Mouse (Mus musculus): ENCODE measurements around the gene Itpr2. TPM values are rescaled to one million over a fixed set of nuclear protein-coding genes. Genes with fewer than 3 reads are reported as not detected.
A peak's percentile ranks its signal among the peaks of the same experiment; 100 is the strongest.

Gene Itpr2
- total RNA-seq, 2 experiments from 2014 or later = 5.4 to 7.2 TPM

DNA sequence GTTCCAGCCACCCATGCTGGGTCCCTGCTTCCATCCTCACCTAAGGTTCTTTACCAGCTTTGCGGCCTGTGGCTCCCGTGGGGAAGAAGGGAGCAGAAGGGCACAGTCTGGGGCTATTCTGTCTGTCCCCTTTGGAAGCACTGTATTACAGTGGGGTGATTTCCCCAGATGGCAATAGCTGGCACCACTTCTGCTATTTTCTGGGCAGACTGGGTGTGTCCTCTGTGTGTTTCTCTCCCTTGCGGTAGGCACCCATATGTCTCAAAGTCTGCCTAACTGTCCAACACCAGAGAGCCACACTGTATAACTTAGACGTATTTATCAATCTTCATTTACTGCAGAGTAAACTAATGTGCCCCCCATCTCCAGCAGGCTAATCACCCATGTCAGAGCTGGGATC, 388.9 kb downstream of the Itpr2 start:
- DNase-seq (ENCODE audit: low spot score) = no peak

- no peak for DNase-seq (ENCODE audit: low spot score)
Observed at GRCm38 (mm10) chr6:146112211-146112610, 389.8 kb downstream of the Itpr2 start.

DNA sequence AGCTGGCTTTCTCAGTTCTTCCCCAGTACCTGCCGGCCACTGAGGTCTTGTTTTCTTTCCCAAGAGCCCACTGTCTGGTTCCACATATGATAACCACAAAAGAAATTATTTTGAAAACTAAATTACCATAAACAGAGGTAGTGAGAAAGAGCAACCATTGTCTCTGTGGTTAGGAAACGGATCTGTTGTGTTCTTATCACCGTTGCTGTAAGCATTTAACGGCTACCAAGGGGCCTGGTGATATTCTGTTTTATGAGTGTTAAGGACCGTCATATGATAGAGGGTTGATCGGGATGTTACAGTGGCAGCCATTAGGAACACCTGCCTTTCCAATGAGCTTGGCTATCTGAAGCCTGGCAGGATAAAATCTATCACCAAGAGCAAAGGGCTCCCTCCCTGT, 390.2 kb downstream of the Itpr2 start:
- no peak for DNase-seq (ENCODE audit: low spot score)

DNA sequence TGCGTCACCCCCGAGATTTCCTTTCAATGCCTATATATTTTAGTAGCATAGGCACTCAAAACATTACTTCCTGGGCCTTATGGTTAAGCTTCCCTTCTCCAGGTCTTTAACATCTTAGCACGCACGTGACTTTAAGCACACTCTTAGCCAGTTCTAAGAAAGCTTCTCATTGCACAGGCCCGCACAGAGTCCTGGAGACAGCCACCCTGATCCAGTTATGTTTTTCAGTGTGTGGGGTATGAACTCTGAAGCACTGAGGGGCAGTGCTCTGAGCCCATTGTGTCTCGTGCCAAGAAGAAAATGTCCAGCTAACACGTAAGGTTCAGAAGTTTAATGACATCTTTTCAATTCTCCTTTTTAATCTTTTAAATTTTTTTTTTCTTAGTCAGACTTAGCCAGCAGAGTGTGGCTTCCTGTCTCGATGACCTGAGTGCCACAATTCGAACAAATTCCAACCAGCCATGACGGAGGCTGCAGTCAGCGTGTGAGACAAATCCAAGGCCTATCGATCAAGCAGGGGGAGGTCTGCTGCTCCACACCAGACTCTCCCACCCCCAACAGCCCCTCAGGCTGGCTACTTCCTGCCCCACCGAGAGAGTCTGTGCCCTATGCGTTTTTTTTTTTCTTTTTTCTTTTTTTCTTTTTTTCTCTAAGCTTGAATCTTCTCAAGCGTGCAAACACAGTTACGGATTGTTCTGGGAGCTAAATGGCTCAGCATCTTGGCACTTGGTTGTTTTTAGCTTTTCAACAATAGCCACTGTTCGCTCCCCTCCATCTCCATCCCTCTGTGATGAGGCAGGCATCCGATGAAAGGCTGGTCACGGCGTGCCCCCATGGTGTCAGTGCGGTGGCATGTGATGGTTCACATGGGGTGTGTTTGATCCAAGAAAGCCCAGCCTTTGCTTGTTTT, 390.9 kb downstream of the Itpr2 start:
- no peak for DNase-seq (ENCODE audit: low spot score)

- no peak for DNase-seq (ENCODE audit: low spot score)
Observed at GRCm38 (mm10) chr6:146110425-146110824, 391.6 kb downstream of the Itpr2 start.

DNA sequence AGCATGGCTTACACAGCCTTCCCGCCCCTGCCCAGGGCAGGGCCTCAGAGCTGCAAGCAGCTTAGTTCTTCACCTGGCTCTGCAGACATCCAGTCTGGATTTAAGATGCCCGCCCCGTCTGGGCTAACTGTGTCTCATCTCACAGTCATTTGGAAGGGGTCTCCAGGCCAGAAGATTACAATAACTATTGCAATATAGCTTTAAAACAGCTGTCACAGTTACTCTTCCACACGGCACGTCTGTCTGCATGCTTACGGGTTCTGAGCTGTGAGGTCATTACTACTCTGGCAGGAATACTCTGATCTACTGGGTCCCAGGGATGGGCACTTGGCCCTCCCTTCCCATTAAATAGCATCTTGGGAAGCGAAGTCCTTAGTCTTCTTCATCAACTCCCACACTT, 393.3 kb downstream of the Itpr2 start:
- DNase-seq (ENCODE audit: low spot score) = no peak

- DNase-seq (ENCODE audit: low spot score) = no peak
Observed at GRCm38 (mm10) chr6:146107117-146107832, 394.7 kb downstream of the Itpr2 start.

- no peak for DNase-seq (ENCODE audit: low spot score)
Observed at GRCm38 (mm10) chr6:146083056-146083961, 418.7 kb downstream of the Itpr2 start.

- no peak for DNase-seq (ENCODE audit: low spot score)
Observed at GRCm38 (mm10) chr6:146082476-146082875, 419.5 kb downstream of the Itpr2 start.

- DNase-seq (ENCODE audit: low spot score) = no peak
Observed at GRCm38 (mm10) chr6:146081578-146081977, 420.4 kb downstream of the Itpr2 start.

DNA sequence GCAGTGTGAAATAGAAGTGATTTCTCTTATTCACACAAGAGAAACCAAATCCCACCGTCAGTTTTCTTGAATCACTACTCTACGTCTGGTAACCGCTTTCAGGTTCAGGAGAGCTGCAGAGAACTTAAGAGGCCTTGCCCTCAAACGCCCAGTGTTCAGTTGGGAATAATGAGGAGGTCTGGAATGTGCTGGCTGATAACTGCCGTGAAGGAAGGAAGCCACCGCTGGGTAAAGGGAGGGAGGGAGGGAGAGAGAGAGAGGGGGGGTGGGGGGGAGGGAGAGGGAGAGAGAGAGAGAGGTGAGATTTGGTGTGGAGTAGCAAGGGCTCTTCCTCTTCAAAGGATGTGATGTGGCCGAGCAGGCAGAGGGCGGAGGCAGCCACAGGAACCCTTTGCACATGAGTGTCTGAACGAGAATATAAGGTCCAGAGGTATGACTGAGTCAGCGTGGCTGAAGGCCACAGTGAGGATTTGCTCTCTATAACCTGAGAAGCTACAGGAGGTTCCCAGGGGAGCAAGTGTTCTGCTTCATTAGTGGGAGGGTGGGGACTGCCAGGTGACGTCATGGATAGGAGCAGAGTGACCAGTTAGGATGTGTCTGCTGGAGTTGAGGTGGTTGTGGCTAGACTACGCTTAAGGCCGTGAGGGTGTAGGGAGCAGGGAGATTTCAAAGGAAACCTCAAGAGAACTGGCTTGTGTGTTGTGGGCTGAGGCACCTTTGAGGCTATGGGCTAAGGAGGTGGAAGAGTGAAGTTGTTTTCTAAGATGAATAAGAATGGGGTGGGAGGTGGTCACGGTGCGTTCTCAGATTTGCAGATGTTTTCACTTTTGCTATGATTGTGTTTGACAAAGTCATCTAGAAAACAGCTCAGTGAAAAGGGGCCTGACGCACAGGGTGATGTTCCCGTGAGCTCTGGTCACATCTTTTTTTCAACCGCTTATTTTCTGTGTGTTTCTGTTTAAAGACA, 421.2 kb downstream of the Itpr2 start:
- DNase-seq (ENCODE audit: low spot score) = no peak

GRCm38 (mm10) chr6:146079734-146080443, 422.1 kb downstream of the Itpr2 start:
- no peak for DNase-seq (ENCODE audit: low spot score)

- peak; percentile 84 for DNase-seq (ENCODE audit: low spot score)
Observed at GRCm38 (mm10) chr6:146079261-146079660, 422.8 kb downstream of the Itpr2 start.

DNA sequence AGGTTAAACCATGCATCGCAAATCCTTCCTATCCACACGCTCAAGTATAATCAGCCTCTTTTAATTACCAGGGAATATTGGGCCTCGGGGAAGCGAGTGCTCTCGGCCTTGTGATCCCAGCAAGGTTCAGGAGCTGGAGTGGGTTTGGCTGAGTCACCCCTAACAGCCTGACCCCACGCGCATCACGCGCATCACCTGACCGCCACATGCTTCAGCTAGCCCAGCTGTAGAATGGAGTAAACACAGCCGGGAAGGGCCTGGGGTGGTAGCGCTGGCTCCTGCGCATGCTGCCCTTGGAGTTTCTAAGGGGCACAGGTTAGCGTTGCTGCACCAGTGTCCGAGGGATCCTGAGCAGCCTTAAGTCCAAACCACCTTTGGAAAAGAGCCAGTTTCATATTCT, 423.9 kb downstream of the Itpr2 start:
- no peak for DNase-seq (ENCODE audit: low spot score)

DNA sequence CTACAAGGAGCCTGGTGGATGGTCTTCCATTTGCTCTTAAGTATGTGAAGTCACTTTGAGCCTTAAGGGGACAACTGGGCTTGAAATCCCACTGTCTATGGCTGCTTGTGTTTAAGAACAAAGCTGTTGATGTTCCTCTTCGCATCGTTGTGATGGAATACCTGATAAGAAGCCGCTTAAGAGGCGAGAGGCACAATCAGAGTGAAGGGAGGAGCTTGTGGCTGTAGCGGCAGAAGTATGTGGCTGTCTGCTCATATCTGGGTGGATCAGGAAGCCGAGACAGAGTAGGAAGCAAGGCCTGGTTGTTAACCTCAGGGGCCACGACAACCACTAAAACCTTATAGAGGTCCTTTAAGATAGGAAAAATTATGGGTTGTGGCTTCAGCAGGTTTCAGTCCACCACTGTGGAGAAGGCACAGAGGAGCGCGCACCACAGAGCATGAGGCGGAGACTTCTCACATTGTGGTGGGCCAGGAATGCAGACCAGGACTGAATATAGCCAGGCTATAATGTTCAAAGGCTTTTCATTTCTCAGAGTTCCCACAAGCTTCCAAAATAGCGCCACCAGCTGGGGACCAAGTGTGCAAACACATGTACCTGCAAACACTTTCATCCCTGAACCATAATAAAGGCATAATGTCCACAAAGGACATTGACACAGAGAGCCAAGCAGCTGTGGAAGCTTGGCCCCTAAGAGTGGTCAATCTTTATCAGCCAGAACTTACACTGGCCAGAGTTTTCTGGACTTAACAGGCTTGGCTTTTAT, 424.7 kb downstream of the Itpr2 start:
- peak; percentile 34 for DNase-seq (ENCODE audit: low spot score)

GRCm38 (mm10) chr6:146072842-146073241, 429.2 kb downstream of the Itpr2 start:
- DNase-seq (ENCODE audit: low spot score) = no peak

DNA sequence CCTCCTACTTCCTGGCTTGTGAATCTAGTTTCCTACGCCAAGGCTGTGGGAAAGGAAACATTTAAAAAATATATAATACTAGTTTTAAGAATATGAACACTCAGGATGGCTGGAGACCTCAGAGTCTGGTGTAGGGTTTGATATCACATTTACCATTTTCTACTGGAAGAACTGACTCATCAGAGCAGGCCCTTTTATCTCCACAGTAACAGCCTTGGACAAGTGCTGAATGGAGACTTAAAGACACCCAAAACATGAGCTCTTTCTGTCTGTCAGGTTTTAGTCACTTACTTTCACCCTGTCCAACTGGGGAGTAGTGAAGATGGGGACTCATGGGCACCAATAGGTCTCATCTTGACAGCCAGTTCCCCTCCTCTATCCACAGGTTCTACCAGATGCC, 430.1 kb downstream of the Itpr2 start:
- no peak for DNase-seq (ENCODE audit: low spot score)
